Mouse (Mus musculus) forebrain, embryonic 10.5 days (tissue): ENCODE data around the gene Gm13030. TPM values are rescaled to one million over a fixed set of nuclear protein-coding genes. Genes with fewer than 3 reads are reported as not detected.
"Not testable (repeated sequence)": the region's sequence is repeated elsewhere in the genome, so short reads cannot be mapped to it uniquely, and the experiment has no call there.

ENCODE experiments used
- DNase-seq: peaks from one replicate; pipeline ENCODE4 v3.0.0-alpha.2; 2017; ENCODE audit warnings: low spot score; ENCODE audit errors: extremely low spot score
- H3K27ac ChIP-seq: fragments of 300-500 bp; sonication (generic); 2 replicates; pipeline ENCODE4 v1.5.1; 2016; ENCODE audit warnings: mild to moderate bottlenecking
- H3K27me3 ChIP-seq: fragments of 300-500 bp; sonication (generic); 2 replicates; pipeline ENCODE4 v1.6.1; 2016; ENCODE audit warnings: mild to moderate bottlenecking; ENCODE audit not compliant: poor library complexity, severe bottlenecking
- H3K36me3 ChIP-seq: fragments of 300-500 bp; sonication (generic); replicated peaks from 2 replicates; pipeline ENCODE4 v1.6.1; 2016; ENCODE audit warnings: mild to moderate bottlenecking, moderate library complexity
- H3K4me1 ChIP-seq: fragments of 300-500 bp; sonication (generic); 2 replicates; pipeline ENCODE4 v1.6.1; 2016
- H3K4me3 ChIP-seq: fragments of 300-500 bp; sonication (generic); 2 replicates; pipeline ENCODE4 v1.5.1; 2016; ENCODE audit warnings: mild to moderate bottlenecking, moderate library complexity
- H3K9me3 ChIP-seq: fragments of 300-500 bp; sonication (generic); 2 replicates; pipeline ENCODE4 v1.6.1; 2016; ENCODE audit warnings: mild to moderate bottlenecking, moderate library complexity
- WGBS: fragments of 180-500 bp; shearing (Covaris S2); methylation state at CpG from one replicate; pipeline ENCODE4 v1.1.7; 2016; 5-methylcytosine and 5-hydroxymethylcytosine counted together
- polyA plus RNA-seq: library from polyadenylated mRNA; unstranded; fragments of >200 nt; fragmentation: Nextera tagmentation; extraction: Ambion mirVana; gene quantifications from 2 replicates; pipeline ENCODE4 v1.2.1, GENCODE M21; 2016

Gm13030 gene
- polyA plus RNA-seq, 1 experiment from 2014 or later: not detected

GRCm38 (mm10) chr4:138884261-138884660 is 10.5 kb upstream of the Gm13030 start:
- 13% methylated on average over 6 of the region's 6 CpGs for WGBS
- peak; percentile 84 for DNase-seq
- no peaks in the 10 kb centered on the region for H3K9me3 ChIP-seq
- H3K27ac ChIP-seq: no peak overlapping the region
- H3K4me3 ChIP-seq: no peak overlapping the region
- no peaks in the 10 kb centered on the region for H3K36me3 ChIP-seq
- H3K4me1 ChIP-seq: peaks cover 24% of the 10 kb centered on the region
- H3K27me3 ChIP-seq: peaks cover 32% of the 10 kb centered on the region

- H3K4me1 ChIP-seq: peaks cover 21% of the 10 kb centered on the region
- peaks cover 32% of the 10 kb centered on the region for H3K27me3 ChIP-seq
- no peaks in the 10 kb centered on the region for H3K36me3 ChIP-seq
- 8% methylated on average over 16 of the region's 16 CpGs for WGBS
- H3K27ac ChIP-seq: peak overlapping the region; percentile 58; the same call in 1 of the 2 replicates
- H3K4me3 ChIP-seq: peak overlapping the region; percentile 33
- H3K9me3 ChIP-seq: no peaks in the 10 kb centered on the region
- peak; percentile 26 for DNase-seq
Measured at GRCm38 (mm10) chr4:138882179-138882578, 8.4 kb upstream of the Gm13030 start.

GRCm38 (mm10) chr4:138880811-138881584 is 7.2 kb upstream of the Gm13030 start:
- Histone ChIP-seq H3K27ac (no peak overlapping the region), H3K4me1 (peaks cover 21% of the 10 kb centered on the region), H3K27me3 (peaks cover 32% of the 10 kb centered on the region), H3K4me3 (no peak overlapping the region), H3K9me3 (no peaks in the 10 kb centered on the region), H3K36me3 (no peaks in the 10 kb centered on the region)
- DNase-seq: no peak
- 87% methylated on average over 7 of the region's 7 CpGs for WGBS

- Histone ChIP-seq H3K4me1 (peaks cover 21% of the 10 kb centered on the region), H3K27me3 (peaks cover 32% of the 10 kb centered on the region), H3K9me3 (no peaks in the 10 kb centered on the region), H3K4me3 (no peak overlapping the region), H3K36me3 (no peaks in the 10 kb centered on the region), H3K27ac (no peak overlapping the region)
- 90% methylated on average over 11 of the region's 11 CpGs for WGBS
- DNase-seq: no peak
Measured at GRCm38 (mm10) chr4:138879808-138880207, 6.0 kb upstream of the Gm13030 start.

- Histone ChIP-seq H3K4me3 (no peak overlapping the region), H3K36me3 (no peaks in the 10 kb centered on the region), H3K4me1 (peaks cover 21% of the 10 kb centered on the region), H3K9me3 (no peaks in the 10 kb centered on the region), H3K27ac (no peak overlapping the region), H3K27me3 (peaks cover 32% of the 10 kb centered on the region)
- 82% methylated on average over 8 of the region's 8 CpGs for WGBS
- DNase-seq: no peak
Measured at GRCm38 (mm10) chr4:138878783-138879182, 5.0 kb upstream of the Gm13030 start.

GRCm38 (mm10) chr4:138877731-138878130 is 4.0 kb upstream of the Gm13030 start, which contains the start of gene Pla2g2e:
TSS of gene Pla2g2e (plus strand) at chr4:138877942.
- 88% methylated on average over 4 of the region's 4 CpGs for WGBS
- Histone ChIP-seq H3K27me3 (peaks cover 27% of the 10 kb centered on the region), H3K9me3 (no peaks in the 10 kb centered on the region), H3K27ac (no peak within 1 kb of the TSS), H3K4me1 (peaks cover 21% of the 10 kb centered on the region), H3K36me3 (no peaks in the 10 kb centered on the region), H3K4me3 (no peak within 1 kb of the TSS)
- DNase-seq: no peak

GRCm38 (mm10) chr4:138875986-138876385 is 2.2 kb upstream of the Gm13030 start:
- H3K4me1 ChIP-seq: peaks cover 11% of the 10 kb centered on the region
- no peak overlapping the region for H3K4me3 ChIP-seq
- H3K27ac ChIP-seq: no peak overlapping the region
- WGBS: 95% methylated on average over 2 of the region's 2 CpGs
- peaks cover 10% of the 10 kb centered on the region for H3K27me3 ChIP-seq
- no peaks in the 10 kb centered on the region for H3K9me3 ChIP-seq
- H3K36me3 ChIP-seq: no peaks in the 10 kb centered on the region
- DNase-seq: no peak

- not testable (repeated sequence) for H3K27me3 ChIP-seq, H3K36me3 ChIP-seq, H3K9me3 ChIP-seq, H3K27ac ChIP-seq, H3K4me3 ChIP-seq, DNase-seq
- H3K4me1 ChIP-seq: peaks cover 11% of the 10 kb centered on the region
- WGBS: 92% methylated on average over 2 of the region's 2 CpGs
Measured at GRCm38 (mm10) chr4:138875275-138875674, 1.5 kb upstream of the Gm13030 start.

- DNase-seq: no peak
- no peaks in the 10 kb centered on the region for H3K9me3 ChIP-seq
- WGBS: 63% methylated on average over 8 of the region's 8 CpGs
- H3K4me1 ChIP-seq: no peaks in the 10 kb centered on the region
- no peak overlapping the region for H3K4me3 ChIP-seq
- H3K36me3 ChIP-seq: no peaks in the 10 kb centered on the region
- H3K27ac ChIP-seq: no peak overlapping the region
- no peaks in the 10 kb centered on the region for H3K27me3 ChIP-seq
Measured at GRCm38 (mm10) chr4:138868666-138869065, 5.1 kb downstream of the Gm13030 start.

GRCm38 (mm10) chr4:138866413-138866812 is 7.4 kb downstream of the Gm13030 start:
- Histone ChIP-seq H3K9me3 (no peaks in the 10 kb centered on the region), H3K4me1 (no peaks in the 10 kb centered on the region), H3K27me3 (no peaks in the 10 kb centered on the region; the same call in 1 of the 2 replicates), H3K27ac (no peak overlapping the region), H3K4me3 (no peak overlapping the region), H3K36me3 (no peaks in the 10 kb centered on the region)
- WGBS: 16% methylated on average over 7 of the region's 7 CpGs
- DNase-seq: peak; percentile 71

- Histone ChIP-seq H3K4me1 (no peaks in the 10 kb centered on the region), H3K27me3 (no peaks in the 10 kb centered on the region; the same call in 1 of the 2 replicates), H3K27ac (no peak overlapping the region), H3K36me3 (no peaks in the 10 kb centered on the region), H3K9me3 (no peaks in the 10 kb centered on the region), H3K4me3 (no peak overlapping the region)
- no peak for DNase-seq
- WGBS: 72% methylated on average over 6 of the region's 6 CpGs
Measured at GRCm38 (mm10) chr4:138865991-138866390, 7.8 kb downstream of the Gm13030 start.

- Histone ChIP-seq H3K4me1 (peaks cover 3% of the 10 kb centered on the region), H3K4me3 (no peak overlapping the region), H3K9me3 (no peaks in the 10 kb centered on the region), H3K36me3 (no peaks in the 10 kb centered on the region), H3K27me3 (peaks cover 4% of the 10 kb centered on the region; the same call in 1 of the 2 replicates), H3K27ac (no peak overlapping the region)
- no peak for DNase-seq
- 58% methylated on average over 5 of the region's 5 CpGs for WGBS
Measured at GRCm38 (mm10) chr4:138865092-138865491, 8.7 kb downstream of the Gm13030 start.

- WGBS: 77% methylated on average over 10 of the region's 10 CpGs
Measured at GRCm38 (mm10) chr4:138863344-138863998, 10.3 kb downstream of the Gm13030 start, which contains the start of gene Pla2g5. TSS of gene Pla2g5 (minus strand) at chr4:138863482.

More at GRCm38 (mm10) chr4:138863344-138863998, 10.3 kb downstream of the Gm13030 start, which contains the start of gene Pla2g5:
- Histone ChIP-seq H3K4me3 (no peak within 1 kb of the TSS), H3K27ac (no peak within 1 kb of the TSS), H3K9me3 (no peaks in the 10 kb centered on the region), H3K4me1 (peaks cover 16% of the 10 kb centered on the region), H3K27me3 (peaks cover 4% of the 10 kb centered on the region; the same call in 1 of the 2 replicates), H3K36me3 (no peaks in the 10 kb centered on the region)
- DNase-seq: no peak
